In the genomic region with DNA sequence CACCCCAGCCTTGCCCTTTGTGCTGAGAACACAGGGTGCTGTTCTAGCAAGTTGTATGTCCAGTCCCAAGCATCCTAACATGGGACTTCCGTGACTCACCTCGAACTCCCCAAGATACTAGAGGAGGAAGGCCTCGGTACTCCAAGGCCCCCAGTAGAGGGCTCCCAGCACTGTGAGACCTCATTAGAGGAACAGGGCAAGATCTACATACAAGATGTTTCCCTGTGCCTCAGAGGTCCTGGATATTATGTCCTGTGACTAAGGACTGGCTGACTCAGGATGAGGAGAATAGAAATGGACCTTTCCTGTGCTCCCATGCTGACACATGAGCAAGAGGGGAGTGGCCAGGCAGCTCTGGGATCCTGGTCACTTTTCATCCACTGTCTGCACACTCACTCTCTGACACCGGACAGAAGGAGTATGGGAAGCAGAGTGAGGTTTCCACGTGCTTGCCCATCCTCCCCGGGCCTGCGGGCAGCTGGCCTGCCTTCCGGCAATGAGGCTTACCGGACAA, we compare ENCODE assay signal across 13 mouse cellular contexts. TPM values are rescaled to one million over a fixed set of nuclear protein-coding genes. Genes with fewer than 3 reads are reported as not detected.
DNase-seq lines count a peak whose midpoint lies in the region.
"Had no signal": no experiment of that assay in that cellular context is flagged by ENCODE, and none has a peak within 500 bp of the region (broad histone marks: within the 10 kb centered on the region; RNA-seq: fewer than 3 reads in every experiment).

No protein-coding gene starts in this region.

- intact Hi-C loops in gastrocnemius, postnatal 36 days (cut with DNase I): no loop called here

- peak; percentile 9 for DNase-seq in adrenal gland, postnatal 14 days
- DNase-seq in adrenal gland, adult 18-20 months (ENCODE audit: low spot score in 2 of 2): no peak
- peak; percentile 36 for DNase-seq in kidney, postnatal 10 days
- no peak for DNase-seq in kidney, adult 8-10 months
- peak; percentile 33 for DNase-seq in 416B (ENCODE audit: low read depth)
- peak; percentile 32 for DNase-seq in embryo, embryonic 11 days
- no peak for DNase-seq in thymus, postnatal 14 days
- DNase-seq in gastrocnemius, postnatal 36 days: no peak
- DNase-seq: forebrain, postnatal 0 days; kidney, postnatal 36 days had no signal

RNA-seq across cellular contexts. Expression of gene Slc47a2, which starts 9.5 kb away (rescaled TPM):
- total RNA-seq in adrenal gland, postnatal 14 days (2021): not detected in 2 replicates
- total RNA-seq in adrenal gland, adult 18-20 months (2021): not detected
- not detected for total RNA-seq in gastrocnemius, postnatal 36 days (2021)
- total RNA-seq: common myeloid progenitor, adult 5-6 weeks; forebrain, postnatal 0 days; left cerebral cortex, postnatal 36 days; megakaryocyte, adult 5-6 weeks had no signal

RNA-seq across cellular contexts. Expression of gene Slc47a1, which starts 25.9 kb away (rescaled TPM):
- 1.7 and 6.8 TPM in 2 replicates for total RNA-seq in adrenal gland, postnatal 14 days (2021)
- 1 to 10 TPM in 1 of 2 experiments, under 1 TPM in 1; 0.70 to 1.8 TPM for total RNA-seq in adrenal gland, adult 18-20 months (2021)
- total RNA-seq in gastrocnemius, postnatal 36 days (2021): 10 to 100 TPM; 19.1 to 22.9 TPM
- total RNA-seq: common myeloid progenitor, adult 5-6 weeks; megakaryocyte, adult 5-6 weeks had no signal

Comparison
In these comparisons a context has a peak if more than half of its experiments do, and no peak if none do; other contexts are left out.
1. DNase-seq: peak in adrenal gland, postnatal 14 days (single experiment), kidney, postnatal 10 days (single experiment), 416B (single experiment) and embryo, embryonic 11 days (single experiment); none in adrenal gland, adult 18-20 months (0 of 2), kidney, adult 8-10 months (0 of 2), thymus, postnatal 14 days (single experiment) and gastrocnemius, postnatal 36 days (0 of 2).